Mouse (Mus musculus) spleen, adult 2 months (tissue): ENCODE results near the gene Ptprc. TPM values are rescaled to one million over a fixed set of nuclear protein-coding genes. Genes with fewer than 3 reads are reported as not detected.

Source experiments
- DNase-seq, 2 experiments: peaks; one replicate each; pipeline versions ENCODE4 v3.0.0 to v3.0.0-alpha.2; 2012 to 2021; ENCODE audit warnings: low spot score in 2 of 2, low read depth in 1 of 2
- H3K27ac ChIP-seq: fragments of 200-500 bp; 2 replicates; pipeline ENCODE4 v1.5.1; 2012; ENCODE audit warnings: low read length, inconsistent platforms; ENCODE audit not compliant: insufficient read depth
- H3K27me3 ChIP-seq: fragments of 200-500 bp; 2 replicates; pipeline ENCODE4 v1.6.1; 2012; ENCODE audit warnings: mild to moderate bottlenecking, moderate library complexity, low read length, inconsistent platforms; ENCODE audit not compliant: control insufficient read depth, insufficient read depth
- H3K36me3 ChIP-seq: fragments of 200-500 bp; 2 replicates; pipeline ENCODE4 v1.6.1; 2012; ENCODE audit warnings: mild to moderate bottlenecking, low read length, inconsistent platforms; ENCODE audit not compliant: control insufficient read depth, insufficient read depth
- H3K4me1 ChIP-seq: fragments of 200-500 bp; 2 replicates; pipeline ENCODE4 v1.6.1; 2011; ENCODE audit warnings: inconsistent platforms; ENCODE audit not compliant: control insufficient read depth, insufficient read depth, insufficient read length
- H3K4me3 ChIP-seq: fragments of 200-500 bp; 2 replicates; pipeline ENCODE4 v1.5.1; 2011; ENCODE audit warnings: mild to moderate bottlenecking, inconsistent platforms; ENCODE audit not compliant: insufficient read depth, insufficient read length; ENCODE audit errors: extremely low read depth
- CTCF ChIP-seq: fragments of 200-500 bp; IDR thresholded peaks from 2 replicates; pipeline ENCODE4 v1.5.1; 2011; ENCODE audit warnings: mild to moderate bottlenecking, inconsistent platforms; ENCODE audit not compliant: insufficient read depth, insufficient read length, insufficient replicate concordance; ENCODE audit errors: extremely low read depth
- POLR2A ChIP-seq: fragments of 200-500 bp; IDR thresholded peaks from 2 replicates; pipeline ENCODE4 v1.6.1; 2011; ENCODE audit warnings: low read depth, low read length, inconsistent platforms
- WGBS: fragments of 180-500 bp; shearing (Covaris S2); methylation state at CpG from one replicate; pipeline ENCODE4 v1.1.7; 2018; 5-methylcytosine and 5-hydroxymethylcytosine counted together
- polyA plus RNA-seq: library from polyadenylated mRNA; depleted of rRNA; stranded (reverse); fragments of >200 nt; gene quantifications from 2 replicates; pipeline ENCODE4 v1.2.3, GENCODE M21; 2012

The Ptprc gene
- polyA plus RNA-seq, 1 experiment, result 239 TPM

DNA sequence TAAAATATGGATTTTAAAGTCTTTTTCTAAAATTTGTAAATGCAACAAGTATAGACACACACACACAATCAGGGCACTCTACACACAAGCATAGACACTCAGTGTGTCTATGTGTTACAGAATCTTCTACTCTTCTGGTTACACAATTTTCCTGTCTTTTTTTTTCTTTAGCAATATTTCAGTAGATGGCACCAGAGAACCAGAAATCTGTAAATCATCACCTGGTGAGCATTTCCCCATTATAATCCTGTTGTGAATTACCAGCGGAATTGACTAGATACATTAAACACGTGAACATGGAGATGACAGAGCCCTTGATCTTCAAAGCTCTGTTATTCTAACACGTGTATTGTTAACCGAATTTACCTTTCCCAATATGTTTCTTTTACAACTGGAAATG is 45.4 kb downstream of the Ptprc start:
- no peak overlapping the region for H3K27ac ChIP-seq
- H3K4me1 ChIP-seq, result peaks cover 34% of the 10 kb centered on the region
- H3K4me3 ChIP-seq, result no peak overlapping the region
- TF ChIP-seq CTCF, result no peak
- no peak for TF ChIP-seq POLR2A
- peak in 1 of 2 experiments; percentile 49 for DNase-seq
- 34% methylated on average over 4 of the region's 4 CpGs for WGBS
- H3K36me3 ChIP-seq, result peaks cover 5% of the 10 kb centered on the region
- H3K27me3 ChIP-seq, result no peaks in the 10 kb centered on the region

DNA sequence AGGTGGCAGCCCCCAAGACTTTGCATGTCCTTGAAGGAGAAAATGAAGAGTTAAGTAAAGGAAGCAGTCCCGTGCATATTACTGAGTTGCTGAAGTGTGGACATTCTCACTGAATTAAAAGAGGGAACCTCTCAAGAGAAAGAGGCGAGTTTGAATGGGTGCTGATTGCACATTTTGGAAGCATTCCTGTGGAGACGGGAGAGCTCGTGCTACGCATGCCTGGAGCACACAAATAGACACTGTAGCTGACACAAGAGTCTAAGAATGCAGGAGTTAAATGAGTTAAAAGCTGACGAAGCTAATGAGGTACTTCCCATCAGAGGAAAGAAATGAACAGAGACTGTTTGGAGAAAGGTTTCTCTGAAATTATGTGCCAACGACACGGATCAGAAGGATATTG is 48.7 kb downstream of the Ptprc start:
- Histone ChIP-seq H3K4me1 (peaks cover 18% of the 10 kb centered on the region), H3K27ac (peak overlapping the region; percentile 26), H3K4me3 (no peak overlapping the region), H3K27me3 (no peaks in the 10 kb centered on the region), H3K36me3 (peaks cover 12% of the 10 kb centered on the region)
- TF ChIP-seq CTCF (no peak), POLR2A (no peak)
- 57% methylated on average over 8 of the region's 8 CpGs for WGBS
- DNase-seq, result no peak

DNA sequence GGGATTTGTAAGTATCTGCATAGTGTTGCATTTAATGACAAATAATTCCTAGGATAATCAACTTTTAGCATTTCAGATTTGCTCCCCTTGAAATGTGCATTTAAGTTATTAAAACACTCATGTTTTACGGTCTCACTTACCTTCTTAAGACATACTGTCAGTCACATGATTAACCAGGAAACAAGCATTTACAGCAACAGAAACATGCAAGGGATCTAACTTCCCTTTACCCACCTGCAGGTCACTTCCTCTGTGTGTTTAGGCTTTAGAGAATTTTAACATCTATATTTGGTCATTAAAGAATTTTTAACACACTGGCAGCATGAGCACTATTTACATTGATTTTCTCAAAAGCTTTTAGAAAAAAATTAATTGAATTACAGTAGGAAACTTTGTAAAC is 50.2 kb downstream of the Ptprc start:
- 13% methylated on average over 1 of the region's 1 CpGs for WGBS
- TF ChIP-seq CTCF (no peak), POLR2A (no peak)
- peak in 1 of 2 experiments; percentile 56 for DNase-seq
- no peak overlapping the region for H3K27ac ChIP-seq
- no peak overlapping the region for H3K4me3 ChIP-seq
- peaks cover 18% of the 10 kb centered on the region for H3K4me1 ChIP-seq
- H3K27me3 ChIP-seq, result no peaks in the 10 kb centered on the region
- H3K36me3 ChIP-seq, result peaks cover 16% of the 10 kb centered on the region

DNA sequence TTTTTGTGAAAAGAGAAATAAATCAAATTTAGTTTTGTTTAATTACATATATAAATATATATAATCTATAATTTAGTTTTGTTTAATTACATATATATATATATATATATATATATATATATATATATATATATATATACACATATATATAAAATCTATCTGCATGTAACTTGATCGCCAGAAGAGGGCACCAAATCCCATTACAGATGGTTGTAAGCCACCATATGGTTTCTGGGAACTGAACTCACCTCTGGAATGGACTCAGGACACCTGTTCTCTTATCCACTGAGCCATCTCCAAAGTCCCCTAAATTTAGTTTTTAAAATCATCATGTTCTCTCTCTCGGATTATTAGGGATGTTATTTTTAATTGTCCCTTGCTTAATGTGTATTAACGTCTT is 51.6 kb downstream of the Ptprc start:
- no peak overlapping the region for H3K4me3 ChIP-seq
- peaks cover 27% of the 10 kb centered on the region for H3K36me3 ChIP-seq
- H3K27ac ChIP-seq, result no peak overlapping the region
- TF ChIP-seq POLR2A, result no peak
- TF ChIP-seq CTCF, result no peak
- peaks cover 18% of the 10 kb centered on the region for H3K4me1 ChIP-seq
- WGBS, result 33% methylated on average over 3 of the region's 3 CpGs
- no peaks in the 10 kb centered on the region for H3K27me3 ChIP-seq
- DNase-seq, result peak; percentile 41 to 60

DNA sequence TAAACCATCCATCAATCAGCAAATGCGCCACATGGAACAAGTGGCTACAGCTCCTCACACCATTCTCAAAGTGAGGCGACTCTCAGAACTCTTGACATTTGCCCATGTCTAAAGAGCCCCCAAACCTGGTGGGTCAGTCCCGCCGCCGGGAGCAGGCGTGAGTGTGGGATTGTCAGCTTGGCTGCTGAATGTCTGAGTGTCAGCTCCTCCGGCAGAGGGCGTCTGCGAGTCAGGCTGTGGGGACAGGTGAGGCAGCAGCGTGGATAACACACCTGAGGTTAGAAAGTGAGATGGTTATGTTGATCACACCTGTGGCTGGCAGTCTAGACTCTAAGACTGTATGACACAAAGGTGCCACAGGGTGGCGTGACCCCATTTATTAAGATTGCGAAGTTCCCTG is 55.6 kb downstream of the Ptprc start:
- H3K36me3 ChIP-seq, result peaks cover 46% of the 10 kb centered on the region

DNA sequence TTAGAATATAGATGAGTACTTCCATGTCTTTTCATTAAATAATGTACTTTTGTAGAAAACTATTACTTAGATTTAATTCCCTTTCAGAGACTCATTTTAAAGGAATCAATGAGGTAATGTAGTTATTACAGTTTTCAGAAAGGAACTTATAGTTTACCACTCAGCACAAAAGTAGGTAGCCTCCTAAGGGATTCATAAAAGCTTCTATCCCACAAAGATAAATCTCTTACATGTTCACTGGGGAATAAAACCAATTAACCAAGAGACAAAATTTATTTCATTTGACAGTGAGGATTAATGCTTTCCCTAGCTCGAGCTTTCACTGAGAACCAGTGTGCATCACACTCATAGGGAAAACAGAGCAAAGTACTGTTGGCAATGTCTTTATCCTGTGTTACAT is 82.3 kb downstream of the Ptprc start:
- H3K4me1 ChIP-seq, result no peaks in the 10 kb centered on the region
- no peak for DNase-seq
- TF ChIP-seq POLR2A, result no peak
- no peak for TF ChIP-seq CTCF
- H3K27me3 ChIP-seq, result no peaks in the 10 kb centered on the region
- WGBS, result 93% methylated on average over 1 of the region's 1 CpGs
- no peak overlapping the region for H3K27ac ChIP-seq
- no peak overlapping the region for H3K4me3 ChIP-seq
- peaks cover 38% of the 10 kb centered on the region for H3K36me3 ChIP-seq

More for the DNA sequence above, 55.6 kb downstream of the Ptprc start:
- DNase-seq, result no peak
- Histone ChIP-seq H3K4me3 (no peak overlapping the region), H3K27me3 (no peaks in the 10 kb centered on the region), H3K27ac (no peak overlapping the region), H3K4me1 (peaks cover 6% of the 10 kb centered on the region)
- WGBS, result 88% methylated on average over 12 of the region's 12 CpGs
- no peak for TF ChIP-seq CTCF
- no peak for TF ChIP-seq POLR2A

DNA sequence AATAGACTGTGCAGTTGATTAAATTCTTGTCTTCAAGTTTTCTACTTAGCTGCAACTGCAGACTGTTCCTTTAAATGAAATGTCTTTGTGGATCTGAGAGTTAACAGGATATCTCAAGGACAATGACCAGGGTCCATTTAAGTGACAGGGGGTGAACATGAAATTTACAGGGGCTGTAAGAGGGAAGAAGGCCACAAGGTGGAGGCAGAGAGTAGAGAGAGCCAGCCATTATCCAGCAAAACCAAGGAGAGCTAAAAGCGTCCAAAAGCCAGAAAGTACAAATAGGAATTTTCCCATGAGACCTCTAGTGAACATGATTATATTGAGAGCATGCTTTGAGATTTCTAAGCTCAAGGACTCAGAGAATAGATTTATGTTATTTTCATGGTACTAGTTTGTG is 89.7 kb downstream of the Ptprc start:
- DNase-seq, result no peak
- 64% methylated on average over 1 of the region's 1 CpGs for WGBS

More for the DNA sequence above, 89.7 kb downstream of the Ptprc start:
- TF ChIP-seq CTCF, result no peak
- TF ChIP-seq POLR2A, result no peak
- Histone ChIP-seq H3K27ac (no peak overlapping the region), H3K36me3 (peaks cover 50% of the 10 kb centered on the region), H3K4me1 (no peaks in the 10 kb centered on the region), H3K4me3 (no peak overlapping the region), H3K27me3 (no peaks in the 10 kb centered on the region)
